Mouse (Mus musculus): Measurements from ENCODE around the gene Masp2.

Masp2 gene

GRCm38 (mm10) chr4:148603376-148604139, 1.2 kb downstream of the Masp2 start:
- DNase-seq: no peak

DNA sequence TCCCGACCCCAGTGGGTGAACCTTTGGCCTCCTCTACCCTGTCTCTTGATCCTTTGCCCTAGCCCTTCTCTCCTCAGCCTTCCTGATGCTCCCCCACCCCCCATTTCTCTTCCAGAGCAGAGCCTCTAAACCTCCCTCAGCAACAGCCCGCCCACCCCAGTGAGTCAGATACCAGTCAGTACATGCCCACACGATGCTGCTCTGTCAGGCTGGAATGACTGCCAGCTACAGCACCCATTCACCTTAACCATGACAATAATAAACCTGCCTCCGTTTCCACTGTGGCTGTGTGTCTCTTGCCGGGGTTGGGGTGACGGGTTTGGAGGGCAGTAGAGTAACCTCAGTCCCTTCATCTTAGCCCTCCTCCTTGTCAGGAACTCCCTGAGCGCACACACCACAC, 1.8 kb downstream of the Masp2 start:
- no peak for DNase-seq

DNA sequence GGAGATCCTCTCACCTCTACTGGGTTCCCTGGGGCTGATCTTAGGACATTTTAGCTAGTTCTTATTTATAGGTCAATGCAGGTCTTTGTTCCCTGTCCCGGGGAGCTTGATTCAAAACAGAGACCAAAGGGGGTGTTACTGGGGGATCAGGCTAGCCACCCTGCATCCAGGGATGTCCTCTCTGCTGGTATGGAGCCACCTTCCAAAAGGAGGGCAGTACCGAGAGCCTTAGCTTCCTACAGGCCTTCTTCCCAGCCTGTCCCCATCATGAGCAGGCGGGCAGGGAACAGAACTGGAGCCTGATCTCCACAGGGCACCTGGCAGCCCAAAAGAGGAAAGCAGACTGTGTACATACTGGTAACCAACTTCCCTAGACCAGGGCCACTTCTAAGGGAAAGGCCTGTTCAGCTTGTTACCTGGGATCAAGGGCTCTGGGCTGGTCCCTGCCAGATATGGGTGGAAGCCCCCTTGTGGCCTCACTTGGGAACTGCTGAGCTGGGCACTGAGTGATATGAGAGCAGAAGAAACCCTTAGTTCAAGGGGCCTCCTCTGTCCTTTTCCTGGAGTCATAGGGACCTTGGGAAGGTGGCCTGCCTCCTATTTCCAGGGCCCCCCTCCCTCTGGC, 2.3 kb downstream of the Masp2 start:
- DNase-seq: peak; percentile 77

- peak; percentile 62 for DNase-seq
These were observed 5.4 kb downstream of the Masp2 start for GRCm38 (mm10) chr4:148607758-148608157.

GRCm38 (mm10) chr4:148609805-148610204, 7.5 kb downstream of the Masp2 start:
- no peak for DNase-seq

GRCm38 (mm10) chr4:148610631-148611364, 8.4 kb downstream of the Masp2 start:
- DNase-seq: no peak

DNA sequence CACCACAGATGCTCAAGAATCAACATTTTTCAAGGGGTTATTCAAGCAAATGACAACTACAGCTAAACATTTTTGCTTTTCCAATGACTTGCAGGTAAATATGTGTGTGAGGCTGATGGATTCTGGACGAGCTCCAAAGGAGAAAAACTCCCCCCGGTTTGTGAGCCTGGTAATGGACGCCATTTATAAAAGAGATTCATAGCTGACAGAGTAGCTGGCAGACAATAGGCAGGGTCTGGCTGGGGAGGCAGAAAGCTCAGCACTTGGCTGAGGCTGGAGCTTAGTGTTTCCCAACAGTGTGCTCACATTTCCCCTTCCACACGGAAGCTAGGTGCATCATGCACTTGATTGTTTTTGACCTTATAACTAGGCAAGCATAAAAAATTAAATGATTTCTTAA, 10.2 kb downstream of the Masp2 start:
- no peak for DNase-seq

- DNase-seq: no peak
These were observed 11.4 kb downstream of the Masp2 start for GRCm38 (mm10) chr4:148613738-148614137.

DNA sequence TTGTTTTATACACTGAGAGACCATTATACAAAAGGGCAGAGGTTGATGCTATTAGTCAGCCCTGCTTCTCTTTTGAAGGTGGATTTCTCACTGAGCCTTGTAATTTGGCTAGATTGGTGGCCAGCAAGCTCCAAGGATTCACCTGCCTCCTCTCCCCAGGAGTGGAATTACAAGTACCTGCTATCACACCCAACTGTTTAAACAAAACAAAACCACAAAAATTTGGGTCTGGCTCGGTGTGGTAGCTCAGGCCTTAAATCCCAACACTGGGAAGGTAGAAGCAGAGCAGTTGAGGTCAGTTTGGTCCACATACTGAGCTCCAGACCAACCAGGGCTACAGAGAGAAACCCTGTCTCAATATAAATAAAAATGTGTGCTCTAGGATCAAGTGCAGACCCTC, 17.5 kb downstream of the Masp2 start:
- DNase-seq: no peak

- no peak for DNase-seq
These were observed 18.4 kb downstream of the Masp2 start for GRCm38 (mm10) chr4:148620718-148621117.

GRCm38 (mm10) chr4:148622485-148622884, 20.1 kb downstream of the Masp2 start:
- DNase-seq: no peak

DNA sequence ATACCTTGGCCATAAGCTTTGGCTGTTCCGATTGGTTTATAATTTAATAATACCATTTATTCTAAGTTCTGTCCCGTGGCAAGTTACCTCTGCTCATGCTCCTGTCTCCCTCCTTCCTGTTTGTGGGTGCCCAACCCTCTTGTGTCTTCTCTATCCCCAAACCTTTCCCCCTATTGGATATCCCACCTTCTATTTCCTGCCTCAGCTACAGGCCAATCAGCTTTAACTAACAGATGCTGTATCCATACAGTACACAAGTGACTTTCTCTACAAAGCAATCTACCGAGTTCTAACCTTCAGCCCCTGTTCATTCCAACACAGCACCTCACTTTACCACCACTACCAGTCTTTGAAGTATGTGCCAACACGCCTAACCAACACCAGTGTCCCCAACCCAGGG, 21.3 kb downstream of the Masp2 start:
- no peak for DNase-seq

DNA sequence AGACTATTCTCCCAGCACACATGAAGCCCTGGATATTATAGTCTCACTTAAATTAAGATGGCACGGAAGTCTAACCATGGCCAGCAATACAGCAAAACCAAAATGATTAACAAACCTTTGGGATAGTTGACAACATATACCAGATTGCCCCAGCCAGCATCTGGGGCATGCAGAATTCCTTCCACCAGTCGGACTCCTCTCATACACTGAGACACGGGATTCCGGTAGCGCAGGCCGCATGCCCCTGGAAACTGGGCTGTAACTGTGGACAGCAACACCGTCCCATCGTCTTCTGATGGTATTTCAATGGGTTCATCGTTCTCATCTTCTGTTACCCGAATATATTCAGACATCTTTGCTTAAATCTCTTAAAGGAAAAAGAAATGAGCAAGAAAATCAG, 22.7 kb downstream of the Masp2 start:
- no peak for DNase-seq

DNA sequence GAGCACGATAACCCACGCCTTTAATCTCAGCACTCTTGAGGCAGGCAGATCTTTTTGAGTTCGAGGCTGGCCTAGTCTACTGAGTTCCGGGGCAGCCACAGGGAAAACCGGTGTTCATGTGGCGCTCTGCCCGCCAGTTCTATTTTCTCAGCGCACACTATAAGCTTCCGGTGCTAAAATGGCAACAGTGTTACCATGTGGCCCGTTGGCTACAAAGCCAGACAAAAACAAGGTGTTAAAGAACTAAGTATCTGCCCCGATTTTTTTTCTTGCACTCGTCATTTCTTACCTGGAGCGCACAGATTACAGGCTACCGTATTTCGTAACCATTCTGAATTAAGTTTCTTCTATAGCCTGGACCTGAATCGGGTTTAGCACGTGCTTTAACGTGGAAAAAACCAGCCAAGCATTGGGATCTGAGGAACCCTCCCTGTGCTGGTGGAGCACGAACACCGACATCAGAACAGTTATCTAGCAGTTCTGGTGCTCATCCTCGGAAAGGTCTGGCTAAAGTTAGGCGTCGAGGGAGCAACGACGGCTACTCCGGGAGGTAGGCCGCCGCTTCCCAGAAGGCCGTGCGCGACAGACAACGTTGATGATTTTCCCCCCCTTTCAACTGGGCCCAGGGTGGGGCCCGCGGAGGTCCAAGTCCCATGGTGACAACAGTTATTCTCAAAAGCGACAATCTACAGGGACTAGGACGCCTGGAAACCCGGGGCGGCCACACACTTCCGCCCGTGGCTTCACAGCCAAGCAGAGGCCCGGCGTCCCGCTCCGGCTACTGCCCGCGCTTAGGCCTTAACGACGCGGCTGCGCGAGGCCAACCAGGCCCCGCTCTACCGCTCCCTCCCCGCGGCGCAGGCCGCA, 23.6 kb downstream of the Masp2 start:
- DNase-seq: peak; percentile 76

DNA sequence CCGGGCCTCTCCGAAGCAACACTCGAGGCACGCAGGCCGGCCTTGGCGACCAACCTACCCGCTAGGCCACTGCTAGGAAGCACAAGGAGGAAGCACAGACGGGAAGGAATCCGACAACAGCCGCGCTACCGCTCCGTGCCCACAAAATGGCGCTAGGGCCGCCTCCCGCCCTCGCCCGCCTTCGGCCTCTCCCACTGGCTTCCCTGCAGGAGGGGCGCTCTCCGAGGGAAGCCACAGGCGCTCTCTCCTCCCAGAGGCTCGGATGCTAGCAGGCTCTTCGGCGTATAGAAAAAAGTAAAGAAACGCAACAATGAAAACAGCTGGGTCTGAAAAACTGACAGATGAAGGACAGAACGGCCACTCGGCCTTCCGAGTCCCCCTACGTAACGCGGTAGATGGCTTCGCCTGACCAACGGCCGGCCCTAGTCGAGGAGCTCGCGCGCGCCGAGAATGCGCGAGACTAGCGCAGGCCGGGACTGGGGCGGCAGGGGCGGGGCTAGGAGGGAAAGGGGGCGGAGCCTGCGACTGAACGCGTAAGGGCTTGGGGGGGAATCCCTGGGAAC, 24.4 kb downstream of the Masp2 start, which contains the start of gene Tardbp:
Gene Tardbp, minus strand, starts transcription at position 397 of the 563 bp plus-strand sequence.
- DNase-seq: peak; percentile 99

DNA sequence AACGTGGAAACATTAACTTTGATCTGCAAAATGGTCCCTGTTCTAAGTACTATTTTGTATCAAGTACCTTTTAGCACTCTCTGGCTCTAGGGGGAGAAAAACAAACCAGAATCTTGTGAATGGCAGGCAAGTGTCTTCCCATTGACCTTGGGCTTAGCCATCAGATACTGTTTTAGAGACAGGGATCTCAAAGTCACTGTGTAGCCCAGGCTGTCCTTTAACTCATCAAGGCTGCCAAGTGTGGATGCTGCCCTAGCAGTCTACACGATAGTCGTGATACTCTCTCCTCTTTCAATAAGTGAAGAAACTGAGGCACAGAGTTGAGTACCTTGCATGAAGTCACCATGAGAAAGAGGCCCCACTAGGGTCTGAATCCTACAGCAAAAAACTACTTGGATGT, 24.9 kb downstream of the Masp2 start:
- no peak for DNase-seq

GRCm38 (mm10) chr4:148632013-148632692, 29.8 kb downstream of the Masp2 start:
- DNase-seq: no peak

- DNase-seq: no peak
These were observed 31.2 kb downstream of the Masp2 start for GRCm38 (mm10) chr4:148633395-148634061.

GRCm38 (mm10) chr4:148635309-148635708, 33.0 kb downstream of the Masp2 start:
- no peak for DNase-seq

GRCm38 (mm10) chr4:148638302-148638701, 35.9 kb downstream of the Masp2 start:
- no peak for DNase-seq

- no peak for DNase-seq
These were observed 37.1 kb downstream of the Masp2 start for GRCm38 (mm10) chr4:148639455-148639854.
